Mouse (Mus musculus) limb, embryonic 11.5 days (tissue): ENCODE measurements around the gene Zfp62. TPM values are rescaled to one million over a fixed set of nuclear protein-coding genes. Genes with fewer than 3 reads are reported as not detected.

ENCODE experiments used
- ATAC-seq: fragments of 200-750 bp; cut with Nextera tagmentation; 2 replicates; pipeline ENCODE4 v1.8.0; 2017; ENCODE audit warnings: low read depth; ENCODE audit not compliant: insufficient number of reproducible peaks, low FRiP score, low TSS enrichment
- DNase-seq: peaks from one replicate; pipeline ENCODE4 v3.0.0-alpha.2; 2015; ENCODE audit warnings: low spot score
- H3K27ac ChIP-seq: fragments of 300-500 bp; sonication (generic); replicated peaks from 2 replicates; pipeline ENCODE4 v1.5.1; 2014; ENCODE audit warnings: low read depth, mild to moderate bottlenecking, low read length
- H3K27me3 ChIP-seq: fragments of 300-500 bp; sonication (generic); 2 replicates; pipeline ENCODE4 v1.6.1; 2014; ENCODE audit warnings: mild to moderate bottlenecking, low read length, mixed read lengths; ENCODE audit not compliant: control insufficient read depth, insufficient read depth
- H3K36me3 ChIP-seq: fragments of 300-500 bp; sonication (generic); 2 replicates; pipeline ENCODE4 v1.6.1; 2014; ENCODE audit warnings: mild to moderate bottlenecking, low read length, moderate library complexity, mixed read lengths; ENCODE audit not compliant: control insufficient read depth, insufficient read depth
- H3K4me1 ChIP-seq: fragments of 300-500 bp; sonication (generic); 2 replicates; pipeline ENCODE4 v1.6.1; 2014; ENCODE audit warnings: low read length, mixed read lengths; ENCODE audit not compliant: control insufficient read depth, insufficient read depth
- H3K4me2 ChIP-seq: fragments of 300-500 bp; sonication (generic); 2 replicates; pipeline ENCODE4 v1.6.1; 2014; ENCODE audit warnings: low read depth, mild to moderate bottlenecking, moderate library complexity; ENCODE audit not compliant: severe bottlenecking
- H3K4me3 ChIP-seq: fragments of 300-500 bp; sonication (generic); 2 replicates; pipeline ENCODE4 v1.5.1; 2014; ENCODE audit warnings: low read depth, low read length
- H3K9ac ChIP-seq: fragments of 300-500 bp; sonication (generic); 2 replicates; pipeline ENCODE4 v1.6.1; 2014; ENCODE audit warnings: mild to moderate bottlenecking, low read length
- H3K9me3 ChIP-seq: fragments of 300-500 bp; sonication (generic); 2 replicates; pipeline ENCODE4 v1.6.1; 2016; ENCODE audit warnings: low read length; ENCODE audit not compliant: control insufficient read depth
- WGBS: fragments of 180-500 bp; shearing (Covaris S2); extraction: QIAGEN DNeasy Blood & Tissue Kit; methylation state at CpG from one replicate; pipeline ENCODE4 v1.1.7; 2014; 5-methylcytosine and 5-hydroxymethylcytosine counted together
- polyA plus RNA-seq: library from polyadenylated mRNA; unstranded; fragments of >200 nt; fragmentation: Nextera tagmentation; extraction: Ambion mirVana; gene quantifications from 2 replicates; pipeline ENCODE4 v1.2.1, GENCODE M21; 2014

Gene Zfp62
- polyA plus RNA-seq, 1 experiment from 2014 or later, result 54.1 TPM

DNA sequence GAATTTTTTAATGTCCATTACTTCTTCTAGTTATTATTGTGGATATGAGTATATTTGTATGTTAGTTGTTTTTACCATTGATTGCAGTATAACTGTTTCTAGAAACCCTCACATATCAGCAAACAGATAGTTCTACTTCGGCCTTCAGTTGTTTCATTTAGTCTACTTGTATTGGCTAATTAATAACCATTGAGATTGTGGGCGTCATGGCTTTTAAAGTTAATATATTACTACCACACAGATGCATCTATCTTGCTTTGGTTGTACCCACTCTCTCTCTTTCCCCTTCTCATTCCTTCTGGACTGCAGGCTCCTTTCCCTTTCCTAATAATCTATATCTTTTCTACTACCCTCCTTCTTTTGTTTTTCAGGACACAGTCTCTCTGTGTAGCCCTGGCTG lies 56.2 kb downstream of the Zfp62 start:
- H3K36me3 ChIP-seq, result peaks cover 12% of the 10 kb centered on the region; the same call in 1 of the 2 replicates

DNA sequence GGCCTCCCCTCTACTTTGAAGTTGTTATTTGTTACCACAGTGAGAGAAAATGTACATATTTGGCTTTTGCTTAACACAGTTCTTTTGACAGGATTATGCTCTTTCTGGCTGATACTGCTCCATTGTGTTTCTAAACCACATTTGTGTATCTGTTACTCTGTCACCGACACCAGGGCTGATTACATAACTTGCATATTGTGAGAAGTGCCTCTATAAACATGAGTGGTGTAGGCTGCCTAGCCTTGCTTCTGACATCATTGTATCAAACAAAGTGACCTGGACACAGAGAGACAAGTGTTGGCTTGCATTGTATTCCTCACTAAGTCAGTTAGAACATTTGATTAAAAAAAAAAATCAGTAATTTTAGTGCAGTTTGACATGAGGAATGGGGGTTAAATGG lies 56.7 kb downstream of the Zfp62 start:
- ATAC-seq (no peak), DNase-seq (no peak)
- Histone ChIP-seq H3K4me1 (no peaks in the 10 kb centered on the region), H3K9ac (no peak overlapping the region), H3K36me3 (peaks cover 12% of the 10 kb centered on the region; the same call in 1 of the 2 replicates), H3K27ac (no peak overlapping the region), H3K27me3 (no peaks in the 10 kb centered on the region), H3K4me2 (no peak overlapping the region), H3K4me3 (no peak overlapping the region), H3K9me3 (no peaks in the 10 kb centered on the region)
- WGBS, result 84% methylated on average over 1 of the region's 1 CpGs

More for the DNA sequence above, 56.2 kb downstream of the Zfp62 start:
- H3K27ac ChIP-seq, result no peak overlapping the region
- WGBS, result 87% methylated on average over 2 of the region's 2 CpGs
- no peaks in the 10 kb centered on the region for H3K27me3 ChIP-seq
- DNase-seq, result no peak
- ATAC-seq, result no peak
- H3K9me3 ChIP-seq, result no peaks in the 10 kb centered on the region
- no peak overlapping the region for H3K4me2 ChIP-seq
- H3K9ac ChIP-seq, result no peak overlapping the region
- H3K4me1 ChIP-seq, result no peaks in the 10 kb centered on the region
- no peak overlapping the region for H3K4me3 ChIP-seq

DNA sequence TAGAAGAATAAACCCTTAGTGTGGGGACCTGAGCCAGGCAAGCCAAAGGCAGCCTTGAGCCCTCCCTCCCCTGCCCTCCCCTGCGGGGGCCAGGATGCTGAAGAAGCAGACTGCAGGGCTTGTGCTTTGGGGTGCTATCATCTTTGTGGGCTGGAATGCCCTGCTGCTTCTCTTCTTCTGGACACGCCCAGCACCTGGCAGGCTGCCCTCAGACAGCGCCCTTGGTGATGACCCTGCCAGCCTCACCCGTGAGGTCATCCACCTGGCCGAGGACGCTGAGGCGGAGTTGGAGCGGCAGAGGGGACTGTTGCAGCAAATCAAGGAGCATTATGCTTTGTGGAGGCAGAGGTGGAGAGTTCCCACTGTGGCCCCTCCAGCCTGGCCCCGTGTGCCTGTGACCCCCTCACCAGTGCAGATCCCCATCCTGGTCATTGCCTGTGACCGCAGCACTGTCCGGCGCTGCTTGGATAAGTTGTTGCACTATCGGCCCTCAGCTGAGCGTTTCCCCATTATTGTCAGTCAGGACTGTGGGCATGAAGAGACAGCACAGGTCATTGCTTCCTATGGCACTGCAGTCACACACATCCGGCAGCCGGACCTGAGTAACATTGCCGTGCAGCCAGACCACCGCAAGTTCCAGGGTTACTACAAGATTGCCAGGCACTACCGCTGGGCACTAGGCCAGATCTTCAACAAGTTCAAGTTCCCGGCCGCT lies 57.7 kb downstream of the Zfp62 start:
- no peak overlapping the region for H3K27ac ChIP-seq
- no peak overlapping the region for H3K4me2 ChIP-seq
- H3K9ac ChIP-seq, result no peak overlapping the region
- H3K9me3 ChIP-seq, result no peaks in the 10 kb centered on the region
- H3K27me3 ChIP-seq, result no peaks in the 10 kb centered on the region
- ATAC-seq, result no peak
- DNase-seq, result no peak
- no peaks in the 10 kb centered on the region for H3K4me1 ChIP-seq
- peaks cover 12% of the 10 kb centered on the region; the same call in 1 of the 2 replicates for H3K36me3 ChIP-seq
- WGBS, result 95% methylated on average over 21 of the region's 21 CpGs
- H3K4me3 ChIP-seq, result no peak overlapping the region

DNA sequence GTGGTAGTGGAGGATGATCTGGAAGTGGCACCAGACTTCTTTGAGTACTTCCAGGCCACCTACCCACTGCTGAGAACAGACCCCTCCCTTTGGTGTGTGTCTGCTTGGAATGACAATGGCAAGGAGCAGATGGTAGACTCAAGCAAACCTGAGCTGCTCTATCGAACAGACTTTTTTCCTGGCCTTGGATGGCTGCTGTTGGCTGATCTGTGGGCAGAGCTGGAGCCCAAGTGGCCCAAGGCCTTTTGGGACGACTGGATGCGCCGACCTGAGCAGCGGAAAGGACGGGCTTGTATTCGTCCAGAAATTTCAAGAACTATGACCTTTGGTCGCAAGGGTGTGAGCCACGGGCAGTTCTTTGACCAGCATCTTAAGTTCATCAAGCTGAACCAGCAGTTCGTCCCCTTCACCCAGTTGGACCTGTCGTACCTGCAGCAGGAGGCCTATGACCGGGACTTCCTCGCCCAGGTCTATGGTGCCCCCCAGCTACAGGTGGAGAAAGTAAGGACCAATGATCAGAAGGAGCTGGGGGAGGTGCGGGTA lies 58.3 kb downstream of the Zfp62 start:
- H3K27me3 ChIP-seq, result no peaks in the 10 kb centered on the region
- no peak overlapping the region for H3K4me3 ChIP-seq
- H3K9ac ChIP-seq, result no peak overlapping the region
- H3K27ac ChIP-seq, result no peak overlapping the region
- DNase-seq (no peak), ATAC-seq (no peak)
- no peak overlapping the region for H3K4me2 ChIP-seq
- H3K4me1 ChIP-seq, result no peaks in the 10 kb centered on the region
- peaks cover 12% of the 10 kb centered on the region; the same call in 1 of the 2 replicates for H3K36me3 ChIP-seq
- no peaks in the 10 kb centered on the region for H3K9me3 ChIP-seq
- 94% methylated on average over 14 of the region's 14 CpGs for WGBS

DNA sequence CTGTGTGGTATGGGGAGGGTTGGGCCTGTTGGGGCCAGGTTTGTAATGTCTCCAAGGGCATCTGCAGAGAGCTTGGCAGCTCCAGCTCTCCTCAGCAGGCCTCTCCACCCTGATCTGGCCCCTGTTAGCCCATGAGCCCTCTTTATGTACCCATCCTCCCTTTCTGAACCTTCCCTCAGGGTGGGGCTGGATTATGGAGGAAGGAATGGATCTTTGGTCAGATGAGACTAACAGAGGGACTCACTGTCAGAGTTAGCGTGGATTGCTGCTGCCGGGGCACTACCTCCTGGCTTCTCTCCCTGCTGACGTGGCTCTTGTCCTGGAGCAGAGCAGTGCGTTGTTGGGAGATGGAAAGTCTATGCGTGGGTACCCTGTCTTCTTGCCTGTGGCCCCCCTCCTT lies 59.2 kb downstream of the Zfp62 start:
- H3K9ac ChIP-seq, result no peak overlapping the region
- DNase-seq (no peak), ATAC-seq (no peak)
- no peaks in the 10 kb centered on the region for H3K27me3 ChIP-seq
- no peaks in the 10 kb centered on the region for H3K9me3 ChIP-seq
- H3K36me3 ChIP-seq, result peaks cover 12% of the 10 kb centered on the region; the same call in 1 of the 2 replicates
- no peak overlapping the region for H3K4me3 ChIP-seq
- H3K27ac ChIP-seq, result no peak overlapping the region
- H3K4me2 ChIP-seq, result no peak overlapping the region
- 91% methylated on average over 5 of the region's 5 CpGs for WGBS
- H3K4me1 ChIP-seq, result no peaks in the 10 kb centered on the region

DNA sequence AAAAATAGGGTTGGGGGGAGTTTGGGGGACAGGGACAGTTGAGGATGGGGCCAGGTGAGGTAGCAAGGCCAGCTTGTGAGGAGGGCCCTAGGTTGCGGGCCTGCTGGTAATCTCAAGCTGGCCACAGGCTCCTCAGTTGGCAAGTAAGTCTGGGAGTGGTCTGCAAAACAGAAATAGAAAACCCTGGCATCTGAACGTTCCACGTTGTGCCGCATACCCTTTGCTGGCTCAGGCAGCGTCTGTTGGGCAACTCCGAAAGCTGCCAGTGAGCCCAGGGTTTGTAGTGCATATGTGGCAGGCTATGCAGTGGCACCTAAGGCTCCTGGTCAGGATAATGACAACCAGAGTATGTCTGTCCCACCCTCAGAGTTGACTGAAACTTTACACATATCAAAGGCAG lies 60.1 kb downstream of the Zfp62 start:
- H3K4me2 ChIP-seq, result no peak overlapping the region
- H3K4me1 ChIP-seq, result no peaks in the 10 kb centered on the region
- ATAC-seq (no peak), DNase-seq (no peak)
- H3K4me3 ChIP-seq, result no peak overlapping the region
- no peaks in the 10 kb centered on the region for H3K9me3 ChIP-seq
- H3K36me3 ChIP-seq, result peaks cover 12% of the 10 kb centered on the region; the same call in 1 of the 2 replicates
- H3K27me3 ChIP-seq, result no peaks in the 10 kb centered on the region
- no peak overlapping the region for H3K9ac ChIP-seq
- H3K27ac ChIP-seq, result no peak overlapping the region
- WGBS, result 85% methylated on average over 6 of the region's 6 CpGs

DNA sequence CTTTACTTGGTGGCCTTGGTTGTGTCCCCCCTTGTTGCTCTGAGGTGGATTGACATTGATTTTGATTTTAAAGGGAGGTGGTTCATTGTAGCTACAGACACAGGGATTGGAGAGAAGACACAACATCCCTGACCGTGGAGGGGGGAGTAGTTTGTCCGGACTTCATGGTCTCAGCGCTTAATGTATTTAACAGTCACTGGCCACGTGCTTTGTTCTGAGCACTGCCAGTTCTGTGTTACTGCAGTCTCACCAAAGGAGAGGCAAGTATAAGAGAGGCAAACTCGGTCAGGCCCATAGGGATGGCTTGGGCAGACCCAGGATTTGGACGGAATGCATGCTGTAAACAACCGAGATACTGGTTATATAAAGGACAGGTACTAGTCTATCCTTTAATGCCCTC lies 61.0 kb downstream of the Zfp62 start:
- H3K9ac ChIP-seq, result no peak overlapping the region
- H3K4me3 ChIP-seq, result no peak overlapping the region
- H3K4me2 ChIP-seq, result no peak overlapping the region
- DNase-seq (no peak), ATAC-seq (no peak)
- no peaks in the 10 kb centered on the region for H3K9me3 ChIP-seq
- WGBS, result 90% methylated on average over 7 of the region's 7 CpGs
- peaks cover 12% of the 10 kb centered on the region; the same call in 1 of the 2 replicates for H3K36me3 ChIP-seq
- no peaks in the 10 kb centered on the region for H3K4me1 ChIP-seq
- H3K27me3 ChIP-seq, result no peaks in the 10 kb centered on the region
- H3K27ac ChIP-seq, result no peak overlapping the region

DNA sequence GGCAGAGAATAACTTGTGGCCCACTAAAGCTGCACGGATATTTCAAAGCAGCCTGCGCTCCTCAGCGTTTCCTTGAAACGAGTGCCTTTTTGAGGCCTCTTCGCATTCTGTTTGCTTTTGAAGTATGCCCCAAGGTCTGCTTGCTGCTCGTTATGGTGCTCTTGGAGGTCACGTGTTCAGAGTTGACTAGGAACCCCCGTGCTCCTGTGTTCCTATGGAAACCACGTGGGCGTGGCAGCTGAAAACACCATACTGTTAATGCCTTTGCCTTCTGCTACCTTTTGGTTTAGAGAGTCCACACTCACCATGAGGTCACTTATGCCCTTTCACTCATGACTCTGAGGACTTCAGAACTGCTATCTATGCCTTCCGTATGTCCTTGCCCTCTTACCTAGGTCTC lies 61.5 kb downstream of the Zfp62 start:
- H3K27ac ChIP-seq, result no peak overlapping the region
- peaks cover 12% of the 10 kb centered on the region; the same call in 1 of the 2 replicates for H3K36me3 ChIP-seq
- 75% methylated on average over 11 of the region's 11 CpGs for WGBS
- H3K27me3 ChIP-seq, result no peaks in the 10 kb centered on the region
- H3K9ac ChIP-seq, result no peak overlapping the region
- DNase-seq, result no peak
- H3K4me3 ChIP-seq, result no peak overlapping the region
- H3K9me3 ChIP-seq, result no peaks in the 10 kb centered on the region
- H3K4me1 ChIP-seq, result no peaks in the 10 kb centered on the region
- no peak overlapping the region for H3K4me2 ChIP-seq
- no peak for ATAC-seq
